Mouse (Mus musculus) mature B cell (primary cell): ENCODE measurements around the gene Dnmt3c.
"Not testable (repeated sequence)": the region's sequence is repeated elsewhere in the genome, so short reads cannot be mapped to it uniquely, and the experiment has no call there.

ENCODE experiments used
- in situ Hi-C: fragments of 300-500 bp; cut with MboI; formaldehyde crosslinking; loops from 2 replicates; pipeline ENCODE4 v1.14.3; 2019

Gene Dnmt3c

DNA sequence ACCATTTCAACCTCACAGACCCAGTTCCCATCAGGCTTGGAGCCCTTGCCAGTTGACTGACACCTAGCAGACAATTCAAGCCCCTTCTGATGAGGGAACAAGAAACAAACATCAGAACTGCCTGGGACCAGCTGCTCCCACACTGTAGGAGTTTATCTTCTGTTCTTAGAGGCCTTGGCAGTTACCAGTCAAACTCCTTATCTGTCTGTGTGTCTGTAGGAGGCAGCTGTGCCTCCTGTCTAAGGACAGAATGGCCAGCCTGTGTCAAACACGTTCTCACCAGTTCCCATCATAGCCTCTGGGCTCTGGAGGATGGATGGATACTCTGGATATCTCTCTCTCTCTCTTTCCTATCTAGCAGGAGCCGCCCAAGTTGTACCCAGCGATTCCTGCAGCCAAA, 21.4 kb downstream of the Dnmt3c start:
- in situ Hi-C loops, result not testable (repeated sequence)

DNA sequence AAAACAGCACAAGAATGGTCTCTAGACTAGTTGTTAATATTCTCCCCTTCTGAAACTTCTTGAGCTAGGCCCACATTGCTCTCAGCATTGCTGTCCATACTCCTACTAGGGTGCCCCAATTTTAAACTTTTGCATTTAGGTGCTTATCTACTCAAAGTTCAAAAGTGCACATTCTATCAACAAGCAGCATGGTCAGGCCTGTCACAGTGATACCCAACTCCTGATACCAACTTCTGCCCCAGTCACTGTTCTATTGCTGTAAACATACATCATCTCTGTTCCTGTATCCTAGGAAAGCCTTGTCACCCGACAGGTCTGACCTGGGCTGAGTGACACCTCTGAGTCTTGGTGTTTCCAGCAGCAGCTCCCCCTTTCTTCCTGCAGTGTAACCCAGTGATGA, 26.6 kb downstream of the Dnmt3c start:
- in situ Hi-C loops, result no loop called here

- in situ Hi-C loops, result no loop called here
Observed at GRCm38 (mm10) chr2:153724424-153724823, 28.0 kb downstream of the Dnmt3c start.

GRCm38 (mm10) chr2:153724871-153725270, 28.4 kb downstream of the Dnmt3c start:
- in situ Hi-C loops, result no loop called here

GRCm38 (mm10) chr2:153725291-153725690, 28.8 kb downstream of the Dnmt3c start:
- in situ Hi-C loops, result no loop called here

- in situ Hi-C loops, result no loop called here
Observed at GRCm38 (mm10) chr2:153734033-153734432, 37.6 kb downstream of the Dnmt3c start.

- in situ Hi-C loops, result no loop called here
Observed at GRCm38 (mm10) chr2:153740500-153741436, 44.3 kb downstream of the Dnmt3c start, which contains the start of gene Mapre1. Gene Mapre1 (plus strand): TSS chr2:153741274.

DNA sequence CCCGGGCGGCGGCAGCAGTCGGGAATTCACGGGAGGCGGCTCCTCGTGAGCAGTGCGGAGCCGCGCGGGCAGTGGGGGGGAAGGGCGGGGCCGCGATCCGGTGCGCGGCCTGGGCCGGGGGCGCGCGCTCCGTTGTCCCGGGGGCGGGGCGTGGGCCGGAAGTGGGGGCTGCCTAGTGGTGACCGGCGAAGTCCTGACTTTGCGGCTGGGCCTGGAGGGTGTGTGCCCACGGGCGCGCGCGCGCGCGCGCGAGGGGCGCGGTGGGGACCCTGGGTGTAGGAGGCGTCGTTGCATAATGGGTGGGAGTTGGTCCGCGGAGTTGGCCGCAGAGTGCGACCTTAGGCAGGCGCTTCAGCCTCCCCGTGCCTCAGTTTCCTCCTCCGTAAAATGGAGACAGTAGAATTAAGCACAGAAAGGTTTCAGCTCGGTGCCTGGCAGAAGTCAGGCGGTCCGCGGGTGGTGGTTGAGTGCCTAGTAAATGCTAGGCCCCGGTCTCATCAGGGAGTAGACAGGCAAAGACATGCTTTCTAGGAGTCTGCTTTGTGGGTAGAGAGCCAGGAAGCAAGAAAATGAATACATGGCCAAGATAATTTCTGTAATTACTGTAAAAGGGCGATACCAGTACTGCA, 45.1 kb downstream of the Dnmt3c start:
- in situ Hi-C loops, result no loop called here

- in situ Hi-C loops, result no loop called here
Observed at GRCm38 (mm10) chr2:153747994-153748393, 51.5 kb downstream of the Dnmt3c start.

GRCm38 (mm10) chr2:153750363-153750762, 53.9 kb downstream of the Dnmt3c start:
- in situ Hi-C loops, result no loop called here

- in situ Hi-C loops, result no loop called here
Observed at GRCm38 (mm10) chr2:153762121-153762520, 65.7 kb downstream of the Dnmt3c start.

DNA sequence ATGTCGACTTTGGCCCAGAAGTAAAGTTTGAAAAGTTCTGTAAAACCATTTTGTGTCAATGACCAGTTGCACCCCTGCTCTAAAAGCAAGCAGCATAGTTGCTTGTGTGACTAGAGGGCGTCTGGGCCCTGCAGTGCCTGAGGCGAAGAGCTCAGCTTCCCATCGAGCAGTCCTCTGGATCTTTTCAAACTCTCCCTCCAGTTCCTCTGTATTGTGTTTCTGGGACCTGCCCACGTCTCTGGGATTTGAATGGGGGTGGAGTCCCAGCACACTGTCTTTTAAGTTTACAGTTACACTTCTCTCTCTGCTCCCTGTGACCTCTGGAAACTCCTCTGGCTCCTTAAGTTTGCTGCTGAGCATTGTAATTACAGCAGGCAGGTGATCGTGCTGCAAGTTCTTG, 71.0 kb downstream of the Dnmt3c start:
- in situ Hi-C loops, result no loop called here

DNA sequence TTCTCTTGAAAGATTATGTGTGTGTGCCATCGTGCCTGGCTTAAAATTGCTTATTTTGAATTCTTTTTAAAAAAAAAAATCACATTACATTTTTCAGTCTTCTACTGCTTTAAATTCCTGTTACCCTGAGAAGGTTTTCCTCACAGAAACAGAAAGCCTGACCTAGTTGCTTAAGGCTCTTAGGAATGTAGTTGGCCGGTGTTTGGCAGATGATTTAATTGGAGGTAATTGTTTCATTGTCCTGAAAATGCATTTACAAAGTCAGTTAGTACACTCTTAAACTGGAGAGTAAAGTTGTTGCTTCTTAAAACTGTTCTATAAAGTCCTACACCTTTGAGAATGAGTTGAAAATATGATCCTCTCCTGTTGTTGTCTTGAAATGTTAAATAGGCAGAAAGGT, 72.4 kb downstream of the Dnmt3c start:
- in situ Hi-C loops, result no loop called here

DNA sequence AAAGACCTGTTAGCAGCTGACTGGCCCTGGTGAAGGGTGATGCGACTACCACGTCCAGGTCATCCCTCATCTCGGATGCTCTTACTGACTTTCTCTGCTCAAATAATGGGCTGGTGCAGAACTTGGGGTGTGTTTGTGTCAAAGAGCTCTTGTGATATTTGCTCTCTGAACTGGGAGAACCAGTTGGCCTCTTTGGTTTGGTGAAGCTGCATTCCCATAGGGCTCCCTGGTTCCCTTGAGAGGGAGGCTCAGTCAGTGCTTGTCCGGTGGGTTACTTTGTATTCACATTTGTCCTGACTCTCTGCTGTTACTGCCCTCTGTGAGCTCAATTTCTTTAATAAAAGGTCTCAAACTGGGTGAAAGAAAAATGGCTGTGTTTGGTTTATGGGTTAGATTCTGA, 76.5 kb downstream of the Dnmt3c start:
- in situ Hi-C loops, result no loop called here

GRCm38 (mm10) chr2:153775472-153775871, 79.0 kb downstream of the Dnmt3c start:
- in situ Hi-C loops, result no loop called here

- in situ Hi-C loops, result no loop called here
Observed at GRCm38 (mm10) chr2:153778638-153779362, 82.3 kb downstream of the Dnmt3c start.
